Mouse (Mus musculus): ENCODE data around the gene Tmem270. TPM values are rescaled to one million over a fixed set of nuclear protein-coding genes. Genes with fewer than 3 reads are reported as not detected.

The Tmem270 gene
- polyA plus RNA-seq, 1 experiment from 2014 or later = not detected

GRCm38 (mm10) chr5:134926726-134927125 lies 20.2 kb upstream of the Tmem270 start:
- ATAC-seq (ENCODE audit: insufficient read depth) = no peak
- H3K4me2 ChIP-seq = no peak overlapping the region
- H3K4me1 ChIP-seq (replicated peaks) = peaks cover 16% of the 10 kb centered on the region
- no peak overlapping the region for H3K27ac ChIP-seq (replicated peaks)
- no peaks in the 10 kb centered on the region for H3K36me3 ChIP-seq (replicated peaks)
- peaks cover 15% of the 10 kb centered on the region for H3K27me3 ChIP-seq
- H3K9ac ChIP-seq = no peak overlapping the region
- H3K4me3 ChIP-seq (replicated peaks) = no peak overlapping the region
- WGBS (ENCODE audit: insufficient replicate concordance) = 74% methylated on average over 4 of the region's 4 CpGs
- no peaks in the 10 kb centered on the region for H3K9me3 ChIP-seq (replicated peaks)

GRCm38 (mm10) chr5:134923141-134923540 lies 16.6 kb upstream of the Tmem270 start:
- H3K9me3 ChIP-seq (replicated peaks) = no peaks in the 10 kb centered on the region
- H3K9ac ChIP-seq = no peak overlapping the region
- H3K4me1 ChIP-seq (replicated peaks) = peaks cover 45% of the 10 kb centered on the region
- H3K4me2 ChIP-seq = no peak overlapping the region
- peak overlapping the region; percentile 98; the same call in 1 of the 2 replicates for H3K27ac ChIP-seq (replicated peaks)
- no peak for ATAC-seq (ENCODE audit: insufficient read depth)
- no peak overlapping the region for H3K4me3 ChIP-seq (replicated peaks)
- H3K36me3 ChIP-seq (replicated peaks) = no peaks in the 10 kb centered on the region
- no peaks in the 10 kb centered on the region for H3K27me3 ChIP-seq
- WGBS (ENCODE audit: insufficient replicate concordance) = 62% methylated on average over 6 of the region's 6 CpGs

GRCm38 (mm10) chr5:134921106-134921505 lies 14.6 kb upstream of the Tmem270 start:
- Histone ChIP-seq H3K4me3 (replicated peaks) (no peak overlapping the region), H3K4me2 (peak overlapping the region; percentile 63), H3K27me3 (no peaks in the 10 kb centered on the region), H3K9ac (peak overlapping the region; percentile 44), H3K36me3 (replicated peaks) (no peaks in the 10 kb centered on the region), H3K9me3 (replicated peaks) (no peaks in the 10 kb centered on the region), H3K27ac (replicated peaks) (peak overlapping the region; percentile 98), H3K4me1 (replicated peaks) (peaks cover 63% of the 10 kb centered on the region)
- peak; percentile 29 for ATAC-seq (ENCODE audit: insufficient read depth)
- 30% methylated on average over 8 of the region's 8 CpGs for WGBS (ENCODE audit: insufficient replicate concordance)

GRCm38 (mm10) chr5:134920106-134920687 lies 13.7 kb upstream of the Tmem270 start:
- Histone ChIP-seq H3K4me1 (replicated peaks) (peaks cover 70% of the 10 kb centered on the region), H3K36me3 (replicated peaks) (no peaks in the 10 kb centered on the region), H3K4me3 (replicated peaks) (0 out of 2 replicates have a peak overlapping the region, but pooled peaks have one; percentile 11), H3K4me2 (peak overlapping the region; percentile 63), H3K9me3 (replicated peaks) (no peaks in the 10 kb centered on the region), H3K27me3 (no peaks in the 10 kb centered on the region), H3K27ac (replicated peaks) (peak overlapping the region; percentile 98), H3K9ac (peak overlapping the region; percentile 44)
- WGBS (ENCODE audit: insufficient replicate concordance) = 45% methylated on average over 6 of the region's 6 CpGs
- no peak for ATAC-seq (ENCODE audit: insufficient read depth)

- Histone ChIP-seq H3K4me3 (replicated peaks) (peak overlapping the region; percentile 24; the same call in 1 of the 2 replicates), H3K9me3 (replicated peaks) (no peaks in the 10 kb centered on the region), H3K9ac (peak overlapping the region; percentile 44), H3K4me1 (replicated peaks) (peaks cover 70% of the 10 kb centered on the region), H3K36me3 (replicated peaks) (no peaks in the 10 kb centered on the region), H3K27ac (replicated peaks) (peak overlapping the region; percentile 98), H3K4me2 (peak overlapping the region; percentile 63), H3K27me3 (no peaks in the 10 kb centered on the region)
- 22% methylated on average over 3 of the region's 3 CpGs for WGBS (ENCODE audit: insufficient replicate concordance)
- peak; percentile 89 for ATAC-seq (ENCODE audit: insufficient read depth)
Measured at GRCm38 (mm10) chr5:134919097-134919496, 12.6 kb upstream of the Tmem270 start.

GRCm38 (mm10) chr5:134918071-134918832 lies 11.7 kb upstream of the Tmem270 start:
- Histone ChIP-seq H3K27ac (replicated peaks) (peak overlapping the region; percentile 98), H3K9ac (peak overlapping the region; percentile 57), H3K4me2 (peak overlapping the region; percentile 63), H3K27me3 (no peaks in the 10 kb centered on the region), H3K36me3 (replicated peaks) (no peaks in the 10 kb centered on the region), H3K4me1 (replicated peaks) (peaks cover 70% of the 10 kb centered on the region), H3K9me3 (replicated peaks) (no peaks in the 10 kb centered on the region), H3K4me3 (replicated peaks) (peak overlapping the region; percentile 24)
- WGBS (ENCODE audit: insufficient replicate concordance) = 39% methylated on average over 16 of the region's 16 CpGs
- no peak for ATAC-seq (ENCODE audit: insufficient read depth)

- Histone ChIP-seq H3K9ac (peak within 1 kb of the TSS; percentile 84), H3K27ac (replicated peaks) (peak within 1 kb of the TSS; percentile 98), H3K4me3 (replicated peaks) (peak within 1 kb of the TSS; percentile 76), H3K36me3 (replicated peaks) (peaks cover 12% of the 10 kb centered on the region), H3K4me1 (replicated peaks) (peaks cover 64% of the 10 kb centered on the region), H3K27me3 (no peaks in the 10 kb centered on the region), H3K4me2 (peak within 1 kb of the TSS; percentile 79), H3K9me3 (replicated peaks) (no peaks in the 10 kb centered on the region)
- peak; percentile 51 for ATAC-seq (ENCODE audit: insufficient read depth)
- 18% methylated on average over 8 of the region's 8 CpGs for WGBS (ENCODE audit: insufficient replicate concordance)
Measured at GRCm38 (mm10) chr5:134915311-134915710, 8.8 kb upstream of the Tmem270 start, which contains the start of gene Cldn13. Gene Cldn13, minus strand, starts transcription at chr5:134915526.

GRCm38 (mm10) chr5:134914510-134914909 lies 8.0 kb upstream of the Tmem270 start:
- WGBS (ENCODE audit: insufficient replicate concordance) = 23% methylated on average over 8 of the region's 8 CpGs
- H3K36me3 ChIP-seq (replicated peaks) = peaks cover 13% of the 10 kb centered on the region
- H3K4me3 ChIP-seq (replicated peaks) = peak overlapping the region; percentile 76
- H3K27ac ChIP-seq (replicated peaks) = peak overlapping the region; percentile 98
- H3K27me3 ChIP-seq = no peaks in the 10 kb centered on the region
- ATAC-seq (ENCODE audit: insufficient read depth) = no peak
- no peaks in the 10 kb centered on the region for H3K9me3 ChIP-seq (replicated peaks)
- peak overlapping the region; percentile 79 for H3K4me2 ChIP-seq
- H3K4me1 ChIP-seq (replicated peaks) = peaks cover 61% of the 10 kb centered on the region
- H3K9ac ChIP-seq = peak overlapping the region; percentile 84

- Histone ChIP-seq H3K27ac (replicated peaks) (peak overlapping the region; percentile 98), H3K9ac (peak overlapping the region; percentile 84), H3K4me1 (replicated peaks) (peaks cover 61% of the 10 kb centered on the region), H3K27me3 (no peaks in the 10 kb centered on the region), H3K36me3 (replicated peaks) (peaks cover 13% of the 10 kb centered on the region), H3K4me2 (peak overlapping the region; percentile 79), H3K9me3 (replicated peaks) (no peaks in the 10 kb centered on the region), H3K4me3 (replicated peaks) (peak overlapping the region; percentile 76)
- ATAC-seq (ENCODE audit: insufficient read depth) = peak; percentile 85
- 28% methylated on average over 4 of the region's 4 CpGs for WGBS (ENCODE audit: insufficient replicate concordance)
Measured at GRCm38 (mm10) chr5:134913753-134914152, 7.2 kb upstream of the Tmem270 start.

- no peaks in the 10 kb centered on the region for H3K9me3 ChIP-seq (replicated peaks)
- peak overlapping the region; percentile 76 for H3K4me3 ChIP-seq (replicated peaks)
- peaks cover 13% of the 10 kb centered on the region for H3K36me3 ChIP-seq (replicated peaks)
- H3K9ac ChIP-seq = peak overlapping the region; percentile 84
- peaks cover 61% of the 10 kb centered on the region for H3K4me1 ChIP-seq (replicated peaks)
- peak overlapping the region; percentile 79 for H3K4me2 ChIP-seq
- peak; percentile 51 for ATAC-seq (ENCODE audit: insufficient read depth)
- 20% methylated on average over 3 of the region's 3 CpGs for WGBS (ENCODE audit: insufficient replicate concordance)
- no peaks in the 10 kb centered on the region for H3K27me3 ChIP-seq
- H3K27ac ChIP-seq (replicated peaks) = peak overlapping the region; percentile 98
Measured at GRCm38 (mm10) chr5:134913352-134913751, 6.8 kb upstream of the Tmem270 start.

GRCm38 (mm10) chr5:134911901-134912300 lies 5.4 kb upstream of the Tmem270 start:
- H3K27me3 ChIP-seq = no peaks in the 10 kb centered on the region
- WGBS (ENCODE audit: insufficient replicate concordance) = 86% methylated on average over 2 of the region's 2 CpGs
- H3K9ac ChIP-seq = no peak overlapping the region
- peak overlapping the region; percentile 76 for H3K4me3 ChIP-seq (replicated peaks)
- H3K9me3 ChIP-seq (replicated peaks) = no peaks in the 10 kb centered on the region
- peaks cover 13% of the 10 kb centered on the region for H3K36me3 ChIP-seq (replicated peaks)
- peak overlapping the region; percentile 63 for H3K27ac ChIP-seq (replicated peaks)
- peaks cover 52% of the 10 kb centered on the region for H3K4me1 ChIP-seq (replicated peaks)
- no peak for ATAC-seq (ENCODE audit: insufficient read depth)
- peak overlapping the region; percentile 79 for H3K4me2 ChIP-seq
